Mouse (Mus musculus) skeletal muscle tissue, adult 2 months (tissue): ENCODE results near the gene Rabac1.

Experiments
- DNase-seq: peaks from one replicate; pipeline ENCODE4 v3.0.0-alpha.2; 2012; ENCODE audit warnings: low read depth, low spot score

Gene Rabac1

DNA sequence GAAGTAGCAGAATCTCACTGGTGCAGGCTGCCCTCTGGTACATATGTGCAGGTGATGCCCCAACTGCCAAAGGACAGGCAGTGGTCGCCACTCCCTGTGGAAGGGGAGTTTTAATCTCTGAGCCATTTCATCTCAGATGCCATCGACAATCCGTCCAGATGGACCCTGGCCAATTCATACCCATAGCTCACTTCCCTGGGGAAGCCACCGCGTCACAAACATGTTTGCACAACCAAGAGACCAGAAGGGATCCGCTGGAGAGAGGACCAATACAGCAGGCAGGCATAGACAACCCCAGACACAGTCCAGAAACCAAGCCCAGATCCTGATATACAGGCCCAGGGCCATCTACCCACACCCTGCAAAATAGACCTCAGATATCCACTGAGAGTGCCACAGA, 42.1 kb downstream of the Rabac1 start:
- no peak for DNase-seq
